Mouse (Mus musculus): Measurements from ENCODE around the gene Myh8. TPM values are rescaled to one million over a fixed set of nuclear protein-coding genes. Genes with fewer than 3 reads are reported as not detected.

Gene Myh8
- total and polyA plus RNA-seq, 3 experiments = not detected

- Histone ChIP-seq H3K4me3 (ENCODE audit: control insufficient read depth in 1 of 2, insufficient read depth in 1 of 2, low read depth in 2 of 2, low read length in 2 of 2) (no peak overlapping the region), H3K36me3 (ENCODE audit: control insufficient read depth in 1 of 2, insufficient read depth in 2 of 2, low read length in 2 of 2) (no peaks in the 10 kb centered on the region), H3K9ac (ENCODE audit: control insufficient read depth, low read depth, low read length, poor library complexity, severe bottlenecking) (no peak overlapping the region), H3K79me2 (ENCODE audit: control insufficient read depth, insufficient read depth, low read length, poor library complexity) (no peaks in the 10 kb centered on the region), H3K27me3 (ENCODE audit: control insufficient read depth in 1 of 2, insufficient read depth in 2 of 2, low read length in 2 of 2) (no peaks in the 10 kb centered on the region), H3K9me3 (replicated peaks; ENCODE audit: insufficient read depth, low read length) (no peaks in the 10 kb centered on the region), H3K27ac (ENCODE audit: control insufficient read depth, low read depth, low read length) (no peak overlapping the region), H3K4me1 (ENCODE audit: control insufficient read depth in 1 of 2, insufficient read depth in 2 of 2, low read length in 2 of 2) (no peaks in the 10 kb centered on the region)
- TF ChIP-seq JUND (IDR thresholded peaks at IDR 0.05; ENCODE audit: low read depth, low read length) (no peak), MYB (IDR thresholded peaks at IDR 0.05; ENCODE audit: low read depth, low read length) (no peak), ZC3H11A (IDR thresholded peaks at IDR 0.05; ENCODE audit: low read depth, low read length) (no peak), POLR2A (IDR thresholded peaks at IDR 0.05; ENCODE audit: control insufficient read depth in 1 of 2, insufficient read depth in 1 of 2, low read depth in 1 of 2, low read length in 2 of 2, poor library complexity in 1 of 2) (no peak), MXI1 (IDR thresholded peaks at IDR 0.05; ENCODE audit: low read depth, low read length) (no peak), BHLHE40 (IDR thresholded peaks at IDR 0.05; ENCODE audit: borderline replicate concordance, low read depth, low read length) (no peak)
- no peak for DNase-seq (ENCODE audit: low read depth, low spot score)
These were observed 68.4 kb downstream of the Myh8 start for GRCm38 (mm10) chr11:67345186-67345855.

GRCm38 (mm10) chr11:67345856-67346236 is 68.9 kb downstream of the Myh8 start:
- H3K9me3 ChIP-seq (replicated peaks; ENCODE audit: insufficient read depth, low read length) = no peaks in the 10 kb centered on the region
- no peak overlapping the region for H3K9ac ChIP-seq (ENCODE audit: control insufficient read depth, low read depth, low read length, poor library complexity, severe bottlenecking)
- H3K36me3 ChIP-seq (ENCODE audit: control insufficient read depth in 1 of 2, insufficient read depth in 2 of 2, low read length in 2 of 2) = no peaks in the 10 kb centered on the region
- H3K27me3 ChIP-seq (ENCODE audit: control insufficient read depth in 1 of 2, insufficient read depth in 2 of 2, low read length in 2 of 2) = no peaks in the 10 kb centered on the region
- H3K27ac ChIP-seq (ENCODE audit: control insufficient read depth, low read depth, low read length) = no peak overlapping the region
- H3K4me3 ChIP-seq (ENCODE audit: control insufficient read depth in 1 of 2, insufficient read depth in 1 of 2, low read depth in 2 of 2, low read length in 2 of 2) = no peak overlapping the region
- DNase-seq (ENCODE audit: low read depth, low spot score) = no peak
- H3K4me1 ChIP-seq (ENCODE audit: control insufficient read depth in 1 of 2, insufficient read depth in 2 of 2, low read length in 2 of 2) = no peaks in the 10 kb centered on the region
- H3K79me2 ChIP-seq (ENCODE audit: control insufficient read depth, insufficient read depth, low read length, poor library complexity) = no peaks in the 10 kb centered on the region
- TF ChIP-seq UBTF (IDR thresholded peaks at IDR 0.05; ENCODE audit: borderline replicate concordance, insufficient read depth, low read depth, low read length) (no peak), RAD21 (IDR thresholded peaks at IDR 0.05; ENCODE audit: low read depth, low read length) (no peak), TAL1 (IDR thresholded peaks at IDR 0.05; ENCODE audit: low read length) (no peak), CTCF (IDR thresholded peaks at IDR 0.05 in 2 of 3, conservative IDR thresholded peaks at IDR 0.05 in 1 of 3; ENCODE audit: control insufficient read depth in 1 of 3, insufficient read depth in 1 of 3, low read depth in 2 of 3, low read length in 3 of 3, poor library complexity in 1 of 3, severe bottlenecking in 1 of 3) (no peak), MYC (IDR thresholded peaks at IDR 0.05; ENCODE audit: low read depth, low read length) (no peak), MYB (IDR thresholded peaks at IDR 0.05; ENCODE audit: low read depth, low read length) (no peak), JUND (IDR thresholded peaks at IDR 0.05; ENCODE audit: low read depth, low read length) (no peak), BHLHE40 (IDR thresholded peaks at IDR 0.05; ENCODE audit: borderline replicate concordance, low read depth, low read length) (no peak), EP300 (IDR thresholded peaks at IDR 0.05; ENCODE audit: low read depth in 1 of 2, low read length in 2 of 2) (no peak), MEF2A (IDR thresholded peaks at IDR 0.05; ENCODE audit: extremely low read depth, insufficient replicate concordance, low read depth, low read length, poor library complexity, severe bottlenecking) (no peak)
